Mouse (Mus musculus): ENCODE measurements around the gene Zranb1.
A peak's percentile ranks its signal among the peaks of the same experiment; 100 is the strongest.

Zranb1 gene

DNA sequence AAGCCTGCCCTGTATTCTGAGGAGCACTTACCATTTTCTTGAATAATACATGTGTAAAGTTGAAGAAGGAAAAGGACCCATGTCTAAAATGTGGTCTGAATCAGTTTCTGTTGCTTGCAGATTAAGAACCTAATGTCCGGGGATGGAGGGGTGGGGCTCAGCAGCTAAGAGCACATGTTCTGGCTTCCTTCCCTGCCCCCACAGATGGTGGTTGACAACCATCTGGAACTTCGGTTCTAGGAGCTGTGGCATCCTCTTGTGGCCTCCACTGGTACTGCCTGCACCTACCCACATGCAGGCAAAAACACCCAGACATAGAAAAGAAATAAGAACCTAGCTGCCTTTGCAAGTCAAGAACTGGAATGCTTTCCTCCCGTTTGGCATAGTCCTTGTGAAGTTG lies 72.5 kb downstream of the Zranb1 start:
- DNase-seq = peak; percentile 86

DNA sequence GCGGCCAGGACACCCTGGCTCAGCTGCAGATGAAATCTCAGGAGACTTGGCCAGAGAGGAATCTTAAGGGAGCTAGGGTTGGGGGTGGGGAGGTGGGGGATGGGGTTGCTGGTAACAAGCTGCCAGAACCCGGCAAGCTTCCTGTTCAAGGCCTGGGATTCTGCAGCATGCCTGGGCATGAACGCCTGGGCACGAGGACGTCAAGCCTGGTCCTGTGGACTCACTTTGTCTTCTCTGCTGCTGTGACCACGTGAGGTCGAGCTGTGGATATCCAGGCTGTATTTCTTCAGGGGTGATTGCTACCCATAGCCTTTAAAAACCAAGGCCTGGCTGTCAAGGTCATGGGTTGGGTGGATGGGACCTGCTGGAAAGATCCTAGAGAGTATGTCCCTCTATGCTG lies 74.8 kb downstream of the Zranb1 start:
- no peak for DNase-seq

DNA sequence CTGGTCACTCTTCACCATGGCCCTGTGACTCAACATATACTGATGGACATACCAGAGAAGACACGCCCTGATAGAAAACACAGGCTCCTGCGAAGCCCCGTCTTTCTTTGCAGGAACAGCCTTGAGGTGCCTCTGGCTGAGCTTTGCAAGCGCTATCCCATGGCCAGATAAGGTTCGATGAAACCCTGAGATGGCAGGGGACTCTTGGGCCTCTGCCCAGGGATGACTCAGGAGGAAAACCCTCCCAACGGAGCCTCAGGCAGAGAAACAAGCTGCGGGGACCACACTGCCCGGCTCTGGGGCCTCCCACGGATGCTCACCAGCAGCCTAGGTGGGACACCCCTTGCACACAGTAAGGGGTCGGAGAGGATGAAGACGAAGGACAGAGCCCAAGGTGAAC lies 76.4 kb downstream of the Zranb1 start:
- DNase-seq = no peak

DNA sequence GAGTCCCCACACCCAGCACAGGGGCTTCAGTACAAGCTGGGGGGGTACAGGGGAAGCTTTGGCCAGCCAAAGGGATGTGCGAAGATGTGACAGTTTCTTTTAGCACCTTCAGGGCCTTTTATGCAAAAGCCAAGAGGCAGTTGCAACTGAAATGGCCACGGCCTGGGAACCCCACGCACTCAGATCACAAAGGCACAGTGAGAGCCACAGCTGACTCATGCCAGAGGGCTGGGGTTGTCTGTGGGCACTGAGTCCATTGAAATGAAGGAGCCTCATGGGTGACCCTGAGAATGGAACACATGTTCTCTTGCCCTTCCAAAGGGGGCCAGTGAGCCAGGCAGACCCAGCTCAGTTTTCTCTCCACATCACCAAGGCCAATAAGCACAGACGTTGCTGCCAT lies 77.7 kb downstream of the Zranb1 start:
- DNase-seq = no peak

GRCm38 (mm10) chr7:133009676-133010075 lies 78.7 kb downstream of the Zranb1 start:
- no peak for DNase-seq

DNA sequence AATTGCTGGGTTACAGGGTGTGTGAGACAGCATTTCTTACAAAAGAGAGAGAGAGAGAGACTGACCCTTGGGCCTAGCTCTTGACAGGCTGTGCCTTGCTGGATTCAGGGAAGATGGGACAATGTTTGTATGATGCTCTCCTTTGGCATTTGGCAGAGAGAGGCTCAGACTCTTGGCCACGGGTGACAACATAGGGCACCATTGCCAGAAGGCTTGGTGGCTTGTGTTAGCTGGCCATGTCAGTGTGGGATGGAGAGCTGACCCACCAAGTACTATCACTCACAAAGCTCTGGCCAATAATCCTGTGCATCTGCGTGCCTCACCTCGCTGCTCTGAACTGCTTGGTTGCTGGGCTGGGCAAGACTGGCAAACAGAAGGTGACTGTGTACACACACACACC lies 79.5 kb downstream of the Zranb1 start:
- DNase-seq = no peak

DNA sequence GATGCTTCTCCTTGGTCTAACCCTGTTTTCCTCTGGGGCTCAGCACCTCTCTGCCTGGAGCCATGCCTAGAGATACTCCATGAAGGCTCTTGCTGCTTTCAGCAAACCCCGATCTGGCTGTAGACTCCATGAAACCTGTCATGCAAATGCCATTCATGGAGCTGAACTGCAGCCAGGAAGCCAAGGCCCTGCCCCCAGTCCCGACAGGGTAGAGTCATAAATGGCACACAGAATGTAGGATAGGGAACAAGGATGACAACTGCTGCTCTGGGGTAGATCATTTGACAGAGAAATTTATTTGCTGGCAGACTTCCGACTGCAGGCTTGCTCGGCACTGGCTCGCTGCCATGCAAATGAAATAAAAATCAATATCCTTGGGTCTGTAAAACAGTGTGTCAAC lies 80.2 kb downstream of the Zranb1 start:
- DNase-seq = peak; percentile 66

GRCm38 (mm10) chr7:133011611-133012010 lies 80.7 kb downstream of the Zranb1 start:
- DNase-seq = peak; percentile 90

DNA sequence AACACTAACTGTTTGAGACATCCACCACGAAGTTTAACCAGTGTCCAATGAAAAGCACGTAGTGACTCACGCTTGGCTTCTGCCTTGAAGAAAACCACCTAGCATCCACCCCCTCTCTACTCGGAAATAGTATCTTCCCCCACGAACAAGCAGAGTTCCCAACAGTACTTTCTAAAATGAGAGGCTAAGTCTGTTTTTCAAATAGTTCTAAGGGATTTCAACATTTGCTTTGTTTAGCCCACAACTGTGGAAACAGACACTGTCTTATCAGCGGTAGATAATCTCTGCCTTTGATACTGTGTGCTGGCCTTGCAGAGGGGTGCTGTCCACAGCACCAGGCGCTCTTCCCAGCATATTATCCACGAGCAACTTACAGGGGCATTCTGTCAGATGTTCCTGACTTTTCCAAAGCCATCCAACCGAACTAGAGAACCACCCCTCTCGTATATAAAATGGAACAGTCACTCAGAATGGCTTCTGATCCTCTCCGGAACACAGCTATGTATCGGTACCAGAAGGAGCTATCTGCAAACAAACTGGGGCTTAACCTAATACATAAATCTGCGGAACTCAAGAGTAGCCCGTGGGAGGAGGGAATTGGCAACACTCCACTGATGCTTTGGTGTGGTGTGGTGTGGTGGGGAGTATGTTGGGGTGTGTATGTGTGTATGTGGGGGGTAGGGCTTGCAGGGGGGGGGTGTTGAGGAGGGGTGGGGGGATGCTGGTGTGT lies 81.9 kb downstream of the Zranb1 start:
- DNase-seq = peak; percentile 55

DNA sequence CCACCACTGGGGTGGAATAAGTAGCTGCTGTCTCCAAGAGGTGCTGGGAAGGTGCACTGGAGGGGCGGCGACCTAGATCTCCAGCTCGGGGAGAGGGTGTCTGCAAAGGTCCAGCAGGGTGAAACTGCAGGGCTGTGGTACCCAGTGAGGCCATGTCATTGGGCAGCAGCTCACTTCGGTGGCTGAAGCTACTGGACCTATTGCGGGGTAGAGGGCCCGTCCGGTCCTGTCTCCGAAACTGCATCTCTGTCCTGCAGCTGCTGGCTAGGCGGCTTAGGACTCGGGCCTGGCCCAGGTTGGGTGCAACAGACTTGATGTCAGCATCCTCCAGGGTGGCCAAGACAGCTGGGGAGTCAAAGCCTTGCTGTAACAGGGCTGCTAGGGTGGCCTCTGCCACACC lies 83.0 kb downstream of the Zranb1 start:
- DNase-seq = no peak

GRCm38 (mm10) chr7:133014631-133015030 lies 83.7 kb downstream of the Zranb1 start:
- DNase-seq = no peak

DNA sequence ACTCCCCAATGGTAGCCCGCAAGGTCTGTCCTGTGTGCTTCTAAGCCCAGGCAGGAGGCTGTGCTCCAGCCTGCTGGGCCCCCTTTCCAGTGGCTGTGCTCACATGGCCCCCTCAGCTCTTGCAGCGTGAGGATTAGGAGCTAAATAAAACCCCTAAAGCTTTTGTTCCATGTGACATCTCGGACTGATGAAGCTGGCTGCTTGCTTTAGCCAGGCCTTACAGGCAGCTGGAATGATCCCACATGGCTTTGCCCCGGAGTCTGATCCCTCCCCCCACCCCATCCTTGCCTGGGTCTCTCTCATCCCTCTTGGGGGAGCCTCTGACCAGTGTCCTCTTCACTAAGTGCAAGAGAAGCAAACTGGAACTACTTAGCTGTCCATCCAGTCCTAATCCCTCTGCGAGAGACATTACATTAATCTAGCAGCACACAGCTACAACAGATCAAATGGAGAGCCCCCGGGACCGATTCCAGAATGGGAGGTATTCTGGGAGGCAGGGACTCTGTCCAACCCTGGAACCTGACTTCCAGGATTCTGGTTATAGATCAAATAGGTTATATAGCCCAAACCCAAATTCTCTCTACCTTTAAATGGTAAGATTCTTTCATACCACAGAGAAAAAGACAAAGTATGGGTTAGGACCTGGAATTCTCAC lies 84.6 kb downstream of the Zranb1 start:
- peak; percentile 90 for DNase-seq

GRCm38 (mm10) chr7:133018961-133019360 lies 88.0 kb downstream of the Zranb1 start:
- DNase-seq = no peak

DNA sequence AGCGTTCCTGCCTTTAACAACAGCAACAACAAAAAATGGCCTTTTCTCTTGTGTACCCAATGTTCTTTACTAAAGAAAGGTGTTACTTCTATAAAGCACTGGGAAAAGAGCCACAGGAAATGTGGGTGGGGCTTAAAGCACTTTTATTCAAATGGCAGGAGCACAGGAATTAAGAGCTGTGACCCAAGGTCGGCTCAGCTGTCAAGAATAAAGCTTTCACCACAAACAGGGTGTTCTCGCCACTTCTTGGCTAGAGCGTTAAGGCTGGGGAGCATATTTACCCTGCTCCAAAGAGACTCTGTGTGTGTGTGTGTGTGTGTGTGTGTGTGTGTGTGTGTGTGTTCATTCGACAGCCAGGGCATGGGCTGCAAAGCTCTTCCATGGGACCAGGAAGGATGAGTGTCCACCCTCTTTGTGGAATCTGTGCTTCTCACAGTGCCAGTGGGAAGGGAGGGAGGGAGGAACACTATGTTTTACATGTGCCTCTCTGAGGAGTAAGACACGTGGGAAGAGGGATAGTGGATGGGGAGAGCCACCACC lies 88.6 kb downstream of the Zranb1 start:
- DNase-seq = no peak

- DNase-seq = no peak
These were observed 93.8 kb downstream of the Zranb1 start for GRCm38 (mm10) chr7:133024694-133025093.

GRCm38 (mm10) chr7:133027930-133028329 lies 97.0 kb downstream of the Zranb1 start:
- no peak for DNase-seq

DNA sequence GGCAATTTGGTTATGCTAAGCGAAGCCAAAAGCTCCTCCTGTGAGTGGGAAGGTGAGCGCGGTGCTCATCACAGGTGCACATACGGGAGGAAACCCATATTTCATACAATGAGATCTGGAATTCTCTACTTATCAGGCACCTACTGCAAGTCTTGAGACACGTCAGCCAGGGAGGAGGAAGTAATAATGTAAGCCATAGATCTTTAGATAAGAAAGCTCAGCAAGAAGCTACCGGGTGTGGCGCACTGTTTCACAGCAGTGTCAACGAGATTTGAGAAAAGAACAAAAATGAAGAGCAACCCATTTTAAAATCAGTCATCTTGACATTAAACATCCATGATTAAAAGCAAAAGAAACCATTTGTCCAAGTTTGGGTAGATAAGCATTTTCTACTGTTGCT lies 98.1 kb downstream of the Zranb1 start:
- DNase-seq = no peak

DNA sequence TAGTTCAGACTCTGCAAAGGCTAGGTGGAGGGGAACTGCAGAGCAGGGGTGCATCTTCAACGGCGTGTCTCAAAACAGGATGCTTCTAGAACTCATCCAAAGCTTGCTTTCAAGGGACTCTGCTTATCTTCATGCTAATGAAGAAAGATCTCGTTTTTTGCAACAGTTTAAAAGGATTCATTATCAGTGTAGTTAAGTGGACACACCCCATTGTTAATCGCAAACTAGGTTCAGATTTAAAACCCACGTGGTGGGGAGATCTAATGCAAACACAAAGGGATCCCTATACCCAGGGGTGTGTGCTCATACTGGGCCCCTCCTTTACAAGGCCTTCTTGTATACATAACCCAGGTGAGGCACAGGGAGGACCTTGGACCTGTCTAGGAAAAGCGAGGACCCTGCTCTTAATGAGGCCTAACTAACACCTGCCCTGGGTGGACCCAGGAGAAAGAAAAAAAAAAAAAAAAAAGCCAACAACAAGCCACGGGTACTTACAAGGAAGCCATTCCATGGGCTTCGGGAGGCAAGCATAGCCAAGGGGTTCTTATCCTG lies 98.6 kb downstream of the Zranb1 start:
- DNase-seq = no peak

DNA sequence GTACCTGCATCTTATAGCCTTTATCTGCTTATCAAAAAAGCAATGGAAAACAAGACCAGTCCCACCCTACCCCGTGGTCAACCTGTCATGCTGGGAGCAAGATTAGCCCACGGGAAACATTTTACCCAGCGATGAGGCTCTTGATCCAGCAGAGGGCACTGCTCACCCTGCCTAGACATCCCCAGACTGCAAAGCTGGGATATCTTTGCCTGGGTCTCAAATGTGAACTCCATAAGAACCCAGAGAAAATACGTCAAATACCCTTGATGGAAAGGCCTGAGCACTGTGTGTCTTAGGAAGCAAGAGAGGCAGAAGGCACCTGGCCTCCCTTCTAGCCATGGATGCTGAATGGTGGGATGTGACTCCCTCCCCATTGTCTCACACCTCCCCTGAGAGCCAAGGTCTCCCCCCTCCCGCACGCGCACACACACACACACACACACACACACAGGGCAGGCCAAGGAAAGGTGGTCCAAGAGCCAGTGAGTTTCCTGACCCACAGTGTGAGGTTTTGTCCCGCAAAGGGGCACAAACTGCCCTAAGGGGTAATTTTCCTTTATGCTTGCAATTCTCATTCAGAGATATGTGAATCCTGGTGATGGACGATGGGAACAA lies 101.8 kb downstream of the Zranb1 start:
- DNase-seq = peak; percentile 87

DNA sequence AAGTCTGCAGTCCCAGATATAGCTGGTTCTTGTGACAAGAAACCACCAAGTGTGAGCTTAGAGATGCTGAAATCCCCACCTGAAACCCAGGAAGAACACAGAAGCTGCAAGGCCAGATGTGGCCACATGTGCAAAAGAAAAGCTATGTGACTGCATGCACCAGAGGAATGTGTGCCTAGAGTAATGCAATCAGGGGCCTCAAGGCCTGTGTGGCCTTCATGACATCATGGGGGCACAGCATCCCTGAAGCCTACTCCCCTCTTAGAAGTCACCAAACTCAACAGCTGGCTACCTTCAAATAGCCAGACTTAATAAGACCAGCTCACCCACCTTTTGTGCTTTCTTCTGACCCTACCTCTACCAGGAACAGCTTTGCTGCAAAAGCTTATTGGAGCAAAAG lies 105.0 kb downstream of the Zranb1 start:
- DNase-seq = no peak

Data from retina, postnatal 1 day (tissue).